Comparison of ENCODE assay signal across 27 mouse cellular contexts in the genomic region with DNA sequence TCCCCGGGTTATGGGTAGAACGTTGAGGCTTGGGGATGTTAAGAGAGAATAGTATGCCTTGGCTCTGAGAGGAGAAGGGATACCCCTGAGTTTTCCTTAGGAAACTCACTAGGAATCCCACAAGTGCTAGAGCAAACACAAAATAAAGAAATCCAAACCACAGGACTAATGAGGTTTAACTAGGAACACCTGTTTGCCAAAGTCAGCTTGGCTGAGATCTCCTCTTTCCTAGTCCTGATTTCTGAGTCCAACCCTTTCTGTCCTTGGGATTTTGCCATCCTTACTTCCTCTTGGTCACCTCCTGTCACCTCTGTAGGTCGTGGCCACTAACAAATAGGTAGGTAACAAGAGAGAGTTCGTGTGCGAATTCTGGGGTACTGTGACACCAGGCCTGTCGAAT.
DNase-seq lines count a peak whose midpoint lies in the region; ATAC-seq lines count a peak whose summit lies in the region.
"Had no signal": no experiment of that assay in that cellular context is flagged by ENCODE, and none has a peak within 500 bp of the region (broad histone marks: within the 10 kb centered on the region; RNA-seq: fewer than 3 reads in every experiment).

No protein-coding gene starts in this region.

- H3K27ac ChIP-seq in heart, embryonic 12.5 days (ENCODE audit: poor library complexity, severe bottlenecking): no peak overlapping the region
- no peak overlapping the region for H3K27ac ChIP-seq in embryonic facial prominence, embryonic 14.5 days (replicated peaks; ENCODE audit: low read depth, low read length)
- H3K27ac ChIP-seq: embryonic facial prominence, embryonic 12.5 days; forebrain, embryonic 12.5 days; forebrain, embryonic 15.5 days; heart, embryonic 15.5 days; hindbrain, embryonic 14.5 days; hindbrain, postnatal 0 days had no signal

- H3K36me3 ChIP-seq in heart, embryonic 12.5 days: no peaks in the 10 kb centered on the region
- H3K36me3 ChIP-seq in embryonic facial prominence, embryonic 14.5 days (ENCODE audit: control insufficient read depth, insufficient read depth, low read length): no peaks in the 10 kb centered on the region
- H3K36me3 ChIP-seq: embryonic facial prominence, embryonic 12.5 days; forebrain, embryonic 12.5 days; forebrain, embryonic 15.5 days; heart, embryonic 15.5 days had no signal

- peaks cover 22% of the 10 kb centered on the region for H3K4me1 ChIP-seq in heart, embryonic 12.5 days (replicated peaks)
- H3K4me1 ChIP-seq in embryonic facial prominence, embryonic 14.5 days (ENCODE audit: control insufficient read depth, insufficient read depth, low read length): peaks cover 24% of the 10 kb centered on the region

- no peaks in the 10 kb centered on the region for H3K9me3 ChIP-seq in heart, embryonic 12.5 days (replicated peaks)
- no peaks in the 10 kb centered on the region for H3K9me3 ChIP-seq in embryonic facial prominence, embryonic 14.5 days (ENCODE audit: control insufficient read depth, low read length)
- H3K9me3 ChIP-seq: embryonic facial prominence, embryonic 12.5 days; forebrain, embryonic 12.5 days; forebrain, embryonic 15.5 days; heart, embryonic 15.5 days had no signal

- DNase-seq in heart, adult 11 months: peak; percentile 88
- DNase-seq in 3T3-L1 (ENCODE audit: low read depth, low spot score): peak; percentile 36
- peak; percentile 68 for DNase-seq in embryonic facial prominence, embryonic 14.5 days (ENCODE audit: low spot score)
- DNase-seq in urinary bladder, postnatal 25 days (ENCODE audit: low spot score): no peak
- DNase-seq: adrenal gland, adult 8-10 months; adrenal gland, postnatal 25 days; cerebellum, adult 11-12 months; cerebellum, adult 8-10 months; cerebellum, postnatal 10 days; cerebellum, postnatal 36 days; embryo, embryonic 11 days; gastrocnemius, postnatal 25 days; heart, postnatal 4 days had no signal

- H3K27me3 ChIP-seq in heart, embryonic 12.5 days (replicated peaks): peaks cover 22% of the 10 kb centered on the region
- H3K27me3 ChIP-seq in embryonic facial prominence, embryonic 14.5 days (replicated peaks; ENCODE audit: control insufficient read depth, insufficient read depth, low read length): 0 out of 2 replicates have a peak, but pooled peaks cover 6% of the 10 kb centered on the region

- WGBS in heart, embryonic 12.5 days: 75% methylated on average over 6 of the region's 6 CpGs
- 51% methylated on average over 6 of the region's 6 CpGs for WGBS in embryonic facial prominence, embryonic 14.5 days

- no peak overlapping the region for H3K4me3 ChIP-seq in heart, embryonic 12.5 days
- H3K4me3 ChIP-seq in embryonic facial prominence, embryonic 14.5 days (ENCODE audit: low read depth, low read length): no peak overlapping the region
- H3K4me3 ChIP-seq: embryonic facial prominence, embryonic 12.5 days; erythroblast, embryonic 14.5 days; forebrain, embryonic 12.5 days; forebrain, embryonic 15.5 days; heart, embryonic 15.5 days had no signal

- ATAC-seq in heart, embryonic 12.5 days (ENCODE audit: insufficient number of reproducible peaks, low FRiP score): no peak
- no peak for ATAC-seq in embryonic facial prominence, embryonic 14.5 days (ENCODE audit: low read depth)
- ATAC-seq in megakaryocyte-erythroid progenitor cell, adult 5-6 weeks (replicated peaks; ENCODE audit: low FRiP score, low TSS enrichment, poor library complexity, severe bottlenecking): no peak
- ATAC-seq: activated CD4-positive, CD25-positive, alpha-beta regulatory T cell, adult 4 months; CD4-positive, CD25-positive, alpha-beta regulatory T cell, adult 4 months; forebrain, embryonic 15.5 days; hindbrain, postnatal 0 days; inflammation-experienced regulatory T-cells, adult 6 months; intestine, embryonic 16.5 days had no signal

- H3K4me2 ChIP-seq in heart, embryonic 12.5 days: no peak overlapping the region
- H3K4me2 ChIP-seq in embryonic facial prominence, embryonic 14.5 days (ENCODE audit: low read depth, low read length): no peak overlapping the region
- H3K4me2 ChIP-seq: embryonic facial prominence, embryonic 12.5 days; forebrain, embryonic 12.5 days; forebrain, embryonic 15.5 days; heart, embryonic 11.5 days; heart, embryonic 15.5 days; hindbrain, embryonic 14.5 days had no signal

- H3K9ac ChIP-seq in heart, embryonic 12.5 days: no peak overlapping the region
- no peak overlapping the region for H3K9ac ChIP-seq in embryonic facial prominence, embryonic 14.5 days (ENCODE audit: low read depth, low read length)
- H3K9ac ChIP-seq: embryonic facial prominence, embryonic 12.5 days; forebrain, embryonic 12.5 days; forebrain, embryonic 15.5 days; heart, embryonic 15.5 days; hindbrain, embryonic 14.5 days had no signal
